Mouse (Mus musculus) forebrain, postnatal 0 days (tissue): ENCODE results near the gene Bod1l. TPM values are rescaled to one million over a fixed set of nuclear protein-coding genes. Genes with fewer than 3 reads are reported as not detected.

Experiments
- ATAC-seq: fragments of 200-750 bp; cut with Nextera tagmentation; 2 replicates; pipeline ENCODE4 v1.8.0; 2017; ENCODE audit warnings: mild to moderate bottlenecking, moderate library complexity
- DNase-seq: peaks from one replicate; pipeline ENCODE4 v3.0.0-alpha.2; 2015
- H3K27ac ChIP-seq: fragments of 300-500 bp; sonication (generic); 2 replicates; pipeline ENCODE4 v1.5.1; 2014; ENCODE audit warnings: low read depth, mild to moderate bottlenecking, antibody characterized with exemption, low read length, moderate library complexity, mixed read lengths
- H3K27me3 ChIP-seq: fragments of 300-500 bp; sonication (generic); 2 replicates; pipeline ENCODE4 v1.6.1; 2014; ENCODE audit warnings: mild to moderate bottlenecking, low read length, mixed read lengths; ENCODE audit not compliant: insufficient read depth
- H3K36me3 ChIP-seq: fragments of 300-500 bp; sonication (generic); 2 replicates; pipeline ENCODE4 v1.6.1; 2014; ENCODE audit warnings: mild to moderate bottlenecking, moderate library complexity; ENCODE audit not compliant: insufficient read depth
- H3K4me1 ChIP-seq: fragments of 300-500 bp; sonication (generic); 2 replicates; pipeline ENCODE4 v1.6.1; 2014; ENCODE audit warnings: antibody characterized with exemption; ENCODE audit not compliant: insufficient read depth
- H3K4me2 ChIP-seq: fragments of 300-500 bp; sonication (generic); 2 replicates; pipeline ENCODE4 v1.6.1; 2014; ENCODE audit warnings: low read depth, mild to moderate bottlenecking, moderate library complexity
- H3K4me3 ChIP-seq: fragments of 300-500 bp; sonication (generic); 2 replicates; pipeline ENCODE4 v1.5.1; 2014; ENCODE audit warnings: low read depth, low read length, mixed read lengths
- H3K9ac ChIP-seq: fragments of 300-500 bp; sonication (generic); 2 replicates; pipeline ENCODE4 v1.6.1; 2014; ENCODE audit warnings: mild to moderate bottlenecking
- H3K9me3 ChIP-seq: fragments of 300-500 bp; sonication (generic); 2 replicates; pipeline ENCODE4 v1.6.1; 2016; ENCODE audit warnings: low read length
- CTCF ChIP-seq: sonication (generic); IDR thresholded peaks from 2 replicates; pipeline ENCODE4 v1.5.1; 2016; ENCODE audit warnings: antibody characterized with exemption, control low read depth, low read depth
- WGBS: fragments of 180-500 bp; shearing (Covaris S2); extraction: QIAGEN DNeasy Blood & Tissue Kit; methylation state at CpG from one replicate; pipeline ENCODE4 v1.1.7; 2014; 5-methylcytosine and 5-hydroxymethylcytosine counted together
- polyA plus RNA-seq: library from polyadenylated mRNA; unstranded; fragments of >200 nt; fragmentation: Nextera tagmentation; extraction: Ambion mirVana; gene quantifications from 2 replicates; pipeline ENCODE4 v1.2.1, GENCODE M21; 2015
- total RNA-seq: library from RNA; depleted of rRNA; stranded (reverse); fragments of >200 nt; gene quantifications from 2 replicates; pipeline ENCODE4 v1.2.3, GENCODE M21; 2014

Gene Bod1l
- total and polyA plus RNA-seq, 2 experiments from 2014 or later = 23.5 to 24.5 TPM

GRCm38 (mm10) chr5:41763731-41764721 is 80.1 kb downstream of the Bod1l start, which contains the start of gene Nkx3-2:
Nkx3-2 (minus strand) TSS chr5:41764501.
- 1% methylated on average over 78 of the region's 79 CpGs for WGBS
- Histone ChIP-seq H3K36me3 (no peaks in the 10 kb centered on the region), H3K4me1 (no peaks in the 10 kb centered on the region), H3K4me2 (peak within 1 kb of the TSS; percentile 44), H3K4me3 (peak within 1 kb of the TSS; percentile 18), H3K27me3 (peaks cover 80% of the 10 kb centered on the region), H3K9me3 (no peaks in the 10 kb centered on the region), H3K27ac (no peak within 1 kb of the TSS), H3K9ac (no peak within 1 kb of the TSS)
- DNase-seq (no peak), ATAC-seq (peak; percentile 12)
- no peak for TF ChIP-seq CTCF

- no peak for DNase-seq
- H3K27me3 ChIP-seq = peaks cover 87% of the 10 kb centered on the region
- H3K4me1 ChIP-seq = no peaks in the 10 kb centered on the region
- H3K9me3 ChIP-seq = no peaks in the 10 kb centered on the region
- H3K9ac ChIP-seq = no peak overlapping the region
- ATAC-seq = peak; percentile 20
- H3K4me3 ChIP-seq = peak overlapping the region; percentile 18
- TF ChIP-seq CTCF = no peak
- H3K27ac ChIP-seq = no peak overlapping the region
- WGBS = 6% methylated on average over 41 of the region's 41 CpGs
- H3K4me2 ChIP-seq = peak overlapping the region; percentile 44
- H3K36me3 ChIP-seq = no peaks in the 10 kb centered on the region
Measured at GRCm38 (mm10) chr5:41762947-41763730, 81.0 kb downstream of the Bod1l start.

GRCm38 (mm10) chr5:41762141-41762946 is 81.8 kb downstream of the Bod1l start:
- H3K4me3 ChIP-seq = peak overlapping the region; percentile 7; the same call in 1 of the 2 replicates
- DNase-seq (no peak), ATAC-seq (no peak)
- no peak overlapping the region for H3K9ac ChIP-seq
- H3K9me3 ChIP-seq = no peaks in the 10 kb centered on the region
- WGBS = 5% methylated on average over 27 of the region's 27 CpGs
- H3K27ac ChIP-seq = no peak overlapping the region
- no peaks in the 10 kb centered on the region for H3K4me1 ChIP-seq
- TF ChIP-seq CTCF = no peak
- H3K36me3 ChIP-seq = no peaks in the 10 kb centered on the region
- H3K4me2 ChIP-seq = 0 out of 2 replicates have a peak overlapping the region, but pooled peaks have one; percentile 8
- H3K27me3 ChIP-seq = peaks cover 91% of the 10 kb centered on the region

- ATAC-seq (no peak), DNase-seq (no peak)
- WGBS = 3% methylated on average over 53 of the region's 56 CpGs
- no peaks in the 10 kb centered on the region for H3K4me1 ChIP-seq
- H3K27me3 ChIP-seq = peaks cover 91% of the 10 kb centered on the region
- TF ChIP-seq CTCF = no peak
- peak overlapping the region; percentile 8; the same call in 1 of the 2 replicates for H3K4me2 ChIP-seq
- H3K27ac ChIP-seq = no peak overlapping the region
- no peak overlapping the region for H3K9ac ChIP-seq
- peak overlapping the region; percentile 7; the same call in 1 of the 2 replicates for H3K4me3 ChIP-seq
- H3K36me3 ChIP-seq = no peaks in the 10 kb centered on the region
- no peaks in the 10 kb centered on the region for H3K9me3 ChIP-seq
Measured at GRCm38 (mm10) chr5:41761509-41762140, 82.5 kb downstream of the Bod1l start.

GRCm38 (mm10) chr5:41760831-41761508 is 83.1 kb downstream of the Bod1l start:
- Histone ChIP-seq H3K4me3 (no peak overlapping the region), H3K9ac (no peak overlapping the region), H3K36me3 (no peaks in the 10 kb centered on the region), H3K4me2 (no peak overlapping the region), H3K27ac (no peak overlapping the region), H3K9me3 (no peaks in the 10 kb centered on the region), H3K4me1 (no peaks in the 10 kb centered on the region), H3K27me3 (peaks cover 91% of the 10 kb centered on the region)
- DNase-seq = no peak
- no peak for ATAC-seq
- 2% methylated on average over 22 of the region's 22 CpGs for WGBS
- no peak for TF ChIP-seq CTCF
